In the genomic region with DNA sequence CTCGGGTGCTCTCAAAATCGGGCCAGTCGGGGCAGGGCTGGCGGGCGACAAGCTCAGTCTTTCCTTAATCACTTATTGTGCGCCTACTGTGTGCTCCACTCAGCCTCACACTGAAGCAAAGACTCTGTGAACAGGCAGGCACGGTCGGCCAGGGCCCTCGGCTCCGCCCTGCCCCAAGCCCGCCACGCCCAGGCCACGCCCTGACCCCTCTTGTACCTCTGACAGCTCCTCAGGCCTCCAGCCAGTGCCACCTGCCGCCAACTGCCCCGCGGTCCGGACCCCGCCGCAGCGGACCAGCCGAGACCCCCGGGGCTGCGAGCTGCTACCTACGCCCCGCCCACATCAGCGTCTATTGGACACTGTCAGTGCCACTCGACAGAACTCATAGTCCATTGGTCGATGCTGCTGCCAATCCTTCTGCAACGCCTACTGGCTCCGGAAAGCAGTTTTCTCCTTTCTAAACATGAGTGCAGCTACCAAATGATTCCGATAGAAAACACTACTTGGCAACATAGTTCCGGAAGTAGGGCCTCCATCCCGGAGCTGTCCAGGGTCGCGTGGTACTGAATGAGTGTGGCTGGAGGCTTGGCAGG, we compare ENCODE assay signal across 8 mouse cellular contexts. TPM values are rescaled to one million over a fixed set of nuclear protein-coding genes. Genes with fewer than 3 reads are reported as not detected.
DNase-seq lines count a peak whose midpoint lies in the region; ATAC-seq and TF ChIP-seq lines count a peak whose summit lies in the region.

A gene (minus strand): TSS at position 439 of the 593 bp plus-strand sequence.

- 0 out of 2 replicates have a peak, but pooled peaks cover 4% of the 10 kb centered on the region for H3K4me1 ChIP-seq in embryonic facial prominence, embryonic 13.5 days
- no peaks in the 10 kb centered on the region; the same call in 1 of the 2 replicates for H3K4me1 ChIP-seq in kidney, adult 2 months (ENCODE audit: control insufficient read depth, insufficient read depth, low read length)
- H3K4me1 ChIP-seq in limb, embryonic 12.5 days (replicated peaks): no peaks in the 10 kb centered on the region
- H3K4me1 ChIP-seq in midbrain, embryonic 15.5 days: peaks cover 29% of the 10 kb centered on the region
- H3K4me1 ChIP-seq in spleen, adult 2 months (ENCODE audit: control insufficient read depth, insufficient read depth, insufficient read length): no peaks in the 10 kb centered on the region

- peaks cover 18% of the 10 kb centered on the region for H3K36me3 ChIP-seq in embryonic facial prominence, embryonic 13.5 days
- no peaks in the 10 kb centered on the region for H3K36me3 ChIP-seq in kidney, adult 2 months (ENCODE audit: control insufficient read depth, insufficient read depth, low read length)
- peaks cover 17% of the 10 kb centered on the region for H3K36me3 ChIP-seq in limb, embryonic 12.5 days
- H3K36me3 ChIP-seq in midbrain, embryonic 15.5 days (replicated peaks): peaks cover 2% of the 10 kb centered on the region; the same call in 1 of the 2 replicates
- H3K36me3 ChIP-seq in spleen, adult 2 months (ENCODE audit: control insufficient read depth, insufficient read depth, low read length): peaks cover 1% of the 10 kb centered on the region; the same call in 1 of the 2 replicates

- no peaks in the 10 kb centered on the region for H3K9me3 ChIP-seq in embryonic facial prominence, embryonic 13.5 days
- H3K9me3 ChIP-seq in limb, embryonic 12.5 days: no peaks in the 10 kb centered on the region
- H3K9me3 ChIP-seq in midbrain, embryonic 15.5 days: no peaks in the 10 kb centered on the region

- H3K4me3 ChIP-seq in embryonic facial prominence, embryonic 13.5 days: peak within 1 kb of the TSS; percentile 87
- peak within 1 kb of the TSS; percentile 86 for H3K4me3 ChIP-seq in kidney, adult 2 months (ENCODE audit: insufficient read depth, low read depth, low read length)
- H3K4me3 ChIP-seq in limb, embryonic 12.5 days (replicated peaks): peak within 1 kb of the TSS; percentile 84
- peak within 1 kb of the TSS; percentile 95 for H3K4me3 ChIP-seq in midbrain, embryonic 15.5 days
- H3K4me3 ChIP-seq in spleen, adult 2 months (ENCODE audit: extremely low read depth, insufficient read depth, insufficient read length): peak within 1 kb of the TSS; percentile 74

- peak within 1 kb of the TSS; percentile 84 for H3K9ac ChIP-seq in embryonic facial prominence, embryonic 13.5 days
- H3K9ac ChIP-seq in limb, embryonic 12.5 days (replicated peaks): peak within 1 kb of the TSS; percentile 75
- H3K9ac ChIP-seq in midbrain, embryonic 15.5 days: peak within 1 kb of the TSS; percentile 92

- no peaks in the 10 kb centered on the region for H3K27me3 ChIP-seq in embryonic facial prominence, embryonic 13.5 days
- H3K27me3 ChIP-seq in kidney, adult 2 months (replicated peaks; ENCODE audit: control insufficient read depth, insufficient read depth, low read length): no peaks in the 10 kb centered on the region
- no peaks in the 10 kb centered on the region for H3K27me3 ChIP-seq in limb, embryonic 12.5 days
- H3K27me3 ChIP-seq in midbrain, embryonic 15.5 days (replicated peaks): no peaks in the 10 kb centered on the region
- no peaks in the 10 kb centered on the region for H3K27me3 ChIP-seq in spleen, adult 2 months (ENCODE audit: control insufficient read depth, insufficient read depth, low read length)

- peak; percentile 98 for DNase-seq in 3134 (ENCODE audit: extremely low read depth, insufficient read length, low spot score)
- peak; percentile 95 to 97 for DNase-seq in adrenal gland, postnatal 36 days
- peak; percentile 98 to 100 for DNase-seq in heart, adult 18-20 months
- peak; percentile 99 for DNase-seq in kidney, adult 2 months
- peak; percentile 94 to 96 for DNase-seq in spleen, adult 2 months (ENCODE audit: low read depth in 1 of 2, low spot score in 2 of 2)

- H3K4me2 ChIP-seq in embryonic facial prominence, embryonic 13.5 days: peak within 1 kb of the TSS; percentile 78
- peak within 1 kb of the TSS; percentile 71 for H3K4me2 ChIP-seq in limb, embryonic 12.5 days
- H3K4me2 ChIP-seq in midbrain, embryonic 15.5 days: peak within 1 kb of the TSS; percentile 73

- WGBS in embryonic facial prominence, embryonic 13.5 days: under 1% methylated on average over 35 of the region's 35 CpGs
- WGBS in kidney, adult 2 months: under 1% methylated on average over 35 of the region's 35 CpGs
- WGBS in limb, embryonic 12.5 days: 2% methylated on average over 35 of the region's 35 CpGs
- under 1% methylated on average over 35 of the region's 35 CpGs for WGBS in midbrain, embryonic 15.5 days
- under 1% methylated on average over 35 of the region's 35 CpGs for WGBS in spleen, adult 2 months

- peak; percentile 95 for ATAC-seq in embryonic facial prominence, embryonic 13.5 days (ENCODE audit: insufficient number of reproducible peaks, insufficient read depth, low FRiP score, low TSS enrichment, low read depth)
- ATAC-seq in limb, embryonic 12.5 days (ENCODE audit: insufficient number of reproducible peaks, insufficient read depth, low FRiP score, low TSS enrichment, low read depth): peak; percentile 97
- peak; percentile 99 for ATAC-seq in midbrain, embryonic 15.5 days (replicated peaks)

- TF ChIP-seq CTCF in kidney, adult 2 months (conservative IDR thresholded peaks at IDR 0.05; ENCODE audit: insufficient read depth, insufficient read length, low read depth, low read length): no peak
- no peak for TF ChIP-seq CTCF in spleen, adult 2 months (IDR thresholded peaks at IDR 0.05; ENCODE audit: extremely low read depth, insufficient read depth, insufficient read length, insufficient replicate concordance)

- no peak within 1 kb of the TSS for H3K27ac ChIP-seq in embryonic facial prominence, embryonic 13.5 days
- no peak within 1 kb of the TSS for H3K27ac ChIP-seq in kidney, adult 2 months (ENCODE audit: insufficient read depth, low read depth, low read length)
- 0 out of 2 replicates have a peak within 1 kb of the TSS, but pooled peaks have one; percentile 29 for H3K27ac ChIP-seq in limb, embryonic 12.5 days
- peak within 1 kb of the TSS; percentile 78 for H3K27ac ChIP-seq in midbrain, embryonic 15.5 days
- peak within 1 kb of the TSS; percentile 45 for H3K27ac ChIP-seq in spleen, adult 2 months (ENCODE audit: insufficient read depth, low read length)

- peak; percentile 24 for TF ChIP-seq POLR2A in kidney, adult 2 months (IDR thresholded peaks at IDR 0.05; ENCODE audit: low read depth, low read length)
- TF ChIP-seq POLR2A in spleen, adult 2 months (IDR thresholded peaks at IDR 0.05; ENCODE audit: low read depth, low read length): no peak

RNA-seq across cellular contexts. Expression of the gene that starts here (rescaled TPM):
- total RNA-seq in adrenal gland, postnatal 36 days (2021): 10 to 100 TPM; 33.2 to 68.5 TPM
- 22.6 and 22.7 TPM in 2 replicates for polyA plus RNA-seq in embryonic facial prominence, embryonic 13.5 days (2015; fragmentation: Nextera tagmentation; extraction: Ambion mirVana)
- total RNA-seq in heart, adult 18-20 months (2021): 10 to 100 TPM; 12.8 to 14.2 TPM
- 37.5 and 39.6 TPM in 2 replicates for polyA plus RNA-seq in kidney, adult 2 months (2012; rRNA removed)
- 17.0 and 17.6 TPM in 2 replicates for polyA plus RNA-seq in limb, embryonic 12.5 days (2016; fragmentation: Nextera tagmentation; extraction: Ambion mirVana)
- polyA plus RNA-seq in midbrain, embryonic 15.5 days (2015; fragmentation: Nextera tagmentation; extraction: Ambion mirVana): 57.2 and 58.0 TPM in 2 replicates
- 22.3 and 26.0 TPM in 2 replicates for polyA plus RNA-seq in spleen, adult 2 months (2012; rRNA removed)

Comparison
In these comparisons a context has a peak if more than half of its experiments do, and no peak if none do; other contexts are left out.
1. H3K27ac ChIP-seq: peak in limb, embryonic 12.5 days (single experiment), midbrain, embryonic 15.5 days (single experiment) and spleen, adult 2 months (single experiment); none in embryonic facial prominence, embryonic 13.5 days (single experiment) and kidney, adult 2 months (single experiment).
2. Peak in every context shown above with its lines, with median percentiles within 50 percentile points of each other: DNase-seq, ATAC-seq, H3K4me2 ChIP-seq, H3K4me3 ChIP-seq and H3K9ac ChIP-seq.